Comparison of ENCODE assay signal across 16 mouse cellular contexts in the genomic region with DNA sequence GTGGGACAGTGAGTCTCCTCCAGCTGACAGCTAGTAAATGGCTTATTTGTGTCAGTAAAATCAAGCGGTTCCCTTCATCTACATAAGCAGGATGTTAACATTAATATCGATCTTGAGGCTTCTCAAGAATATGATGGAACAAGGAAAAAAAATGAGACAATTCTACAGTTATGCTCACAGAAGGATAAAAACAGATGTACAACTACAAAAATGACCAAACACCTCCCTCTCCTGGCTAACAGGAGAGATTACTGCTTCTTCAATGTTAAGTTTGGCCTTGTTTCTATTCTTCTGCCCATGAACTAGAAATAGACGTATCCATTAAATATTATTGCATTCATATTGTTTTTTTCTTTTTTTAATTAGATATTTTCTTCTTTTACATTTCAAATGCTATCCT.
DNase-seq lines count a peak whose midpoint lies in the region; ATAC-seq and TF ChIP-seq lines count a peak whose summit lies in the region.
"Had no signal": no experiment of that assay in that cellular context is flagged by ENCODE, and none has a peak within 500 bp of the region (broad histone marks: within the 10 kb centered on the region; RNA-seq: fewer than 3 reads in every experiment).

No protein-coding gene starts in this region.

- peak; percentile 82 for ATAC-seq in frontal cortex, adult (ENCODE audit: low TSS enrichment)
- ATAC-seq in megakaryocyte, adult 5-6 weeks (ENCODE audit: poor library complexity, severe bottlenecking): peak; percentile 32
- no peak for ATAC-seq in activated CD4-positive, CD25-positive, alpha-beta regulatory T cell, adult 4 months
- ATAC-seq: hindbrain, embryonic 16.5 days had no signal

- no peak for TF ChIP-seq EP300 in CH12.LX (IDR thresholded peaks at IDR 0.05; ENCODE audit: low read length)

- H3K27me3 ChIP-seq in liver, adult 2 months (ENCODE audit: control insufficient read depth, insufficient read depth, low read length): no peaks in the 10 kb centered on the region
- no peaks in the 10 kb centered on the region for H3K27me3 ChIP-seq in CH12.LX (replicated peaks)
- H3K27me3 ChIP-seq: heart, embryonic 12.5 days; neural tube, embryonic 12.5 days had no signal

- in situ Hi-C loops in CH12.LX (cut with MboI; ENCODE audit: low pct_ligation_motif_present, low pct_unique_long_range_greater_than_20kb, low sequenced_read_pairs): no loop called here

- TF ChIP-seq RAD21 in CH12.LX (IDR thresholded peaks at IDR 0.05; ENCODE audit: low read depth, low read length): peak; percentile 80

- no peak for DNase-seq in frontal cortex, postnatal 10 days (ENCODE audit: low spot score in 2 of 2)
- DNase-seq in liver, adult 2 months (ENCODE audit: extremely low read depth, low read depth, low spot score): peak; percentile 15
- no peak for DNase-seq in liver
- DNase-seq in CH12.LX (ENCODE audit: extremely low read depth): peak; percentile 15
- DNase-seq in layer of hippocampus, postnatal 10 days (ENCODE audit: low spot score in 2 of 2): no peak
- DNase-seq: gastrocnemius, postnatal 10 days; kidney, postnatal 25 days; thymus, postnatal 25 days had no signal

- H3K9ac ChIP-seq in liver, adult 2 months (ENCODE audit: low read depth, low read length): no peak overlapping the region
- H3K9ac ChIP-seq in CH12.LX (ENCODE audit: insufficient read depth, low read depth): no peak overlapping the region
- H3K9ac ChIP-seq: heart, embryonic 12.5 days; liver, embryonic 14.5 days; neural tube, embryonic 12.5 days had no signal

- no peaks in the 10 kb centered on the region for H3K4me1 ChIP-seq in liver, adult 2 months (ENCODE audit: control insufficient read depth, insufficient read depth, low read length)
- no peaks in the 10 kb centered on the region for H3K4me1 ChIP-seq in CH12.LX (ENCODE audit: control insufficient read depth in 1 of 2, insufficient read depth in 2 of 2)

- no peak overlapping the region for H3K4me3 ChIP-seq in liver, adult 2 months (ENCODE audit: insufficient read depth, low read depth, low read length)
- no peak overlapping the region for H3K4me3 ChIP-seq in CH12.LX (replicated peaks in 1 of 3; ENCODE audit: low read depth in 2 of 3, low read length in 2 of 3, poor library complexity in 1 of 3)
- H3K4me3 ChIP-seq: heart, embryonic 12.5 days; midbrain, embryonic 10.5 days; neural tube, embryonic 12.5 days had no signal

- TF ChIP-seq POLR2A in liver, adult 2 months (IDR thresholded peaks at IDR 0.05; ENCODE audit: extremely low read depth, insufficient read depth, low read length): no peak
- no peak for TF ChIP-seq POLR2A in CH12.LX (IDR thresholded peaks at IDR 0.05; ENCODE audit: low read depth, low read length)

- TF ChIP-seq CTCF in liver, adult 2 months (IDR thresholded peaks at IDR 0.05; ENCODE audit: low read depth, low read length): peak; percentile 17; the same call in 1 of the 2 replicates
- peak in 1 of 2 experiments; percentile 64; a peak in 2 of 4 replicates for TF ChIP-seq CTCF in CH12.LX (conservative IDR thresholded peaks at IDR 0.05 in 1 of 2, IDR thresholded peaks at IDR 0.05 in 1 of 2; ENCODE audit: low read depth in 2 of 2, low read length in 2 of 2)

- no peaks in the 10 kb centered on the region for H3K36me3 ChIP-seq in liver, adult 2 months (ENCODE audit: control insufficient read depth, insufficient read depth, low read length)
- H3K36me3 ChIP-seq in CH12.LX (replicated peaks in 1 of 2; ENCODE audit: control insufficient read depth in 1 of 2, insufficient read depth in 1 of 2, low read length in 1 of 2): no peaks in the 10 kb centered on the region
- H3K36me3 ChIP-seq: heart, embryonic 12.5 days; midbrain, embryonic 10.5 days; neural tube, embryonic 12.5 days had no signal

- dilution Hi-C loops in CH12.LX (cut with MboI; ENCODE audit: extremely low pct_ligation_motif_present, extremely low pct_unique_long_range_greater_than_20kb, low sequenced_read_pairs): no loop called here

- no peak overlapping the region for H3K27ac ChIP-seq in liver, adult 2 months (replicated peaks; ENCODE audit: insufficient read depth, low read depth, low read length)
- no peak overlapping the region for H3K27ac ChIP-seq in CH12.LX (ENCODE audit: insufficient read depth, low read depth)
- H3K27ac ChIP-seq: liver, embryonic 14.5 days; midbrain, embryonic 10.5 days; neural tube, embryonic 12.5 days had no signal

- no peak overlapping the region for H3K4me2 ChIP-seq in CH12.LX (ENCODE audit: insufficient read depth, low read depth, poor library complexity, severe bottlenecking)
- H3K4me2 ChIP-seq: heart, embryonic 12.5 days; neural tube, embryonic 12.5 days had no signal

- no peaks in the 10 kb centered on the region for H3K79me2 ChIP-seq in liver, adult 2 months (ENCODE audit: control insufficient read depth, insufficient read depth, low read length)
- H3K79me2 ChIP-seq in CH12.LX (replicated peaks; ENCODE audit: control insufficient read depth, extremely low read depth, insufficient read depth, poor library complexity, severe bottlenecking): no peaks in the 10 kb centered on the region

- no peaks in the 10 kb centered on the region for H3K9me3 ChIP-seq in CH12.LX (replicated peaks; ENCODE audit: low read length)
- H3K9me3 ChIP-seq: heart, embryonic 12.5 days; midbrain, embryonic 10.5 days; neural tube, embryonic 12.5 days had no signal

- WGBS in liver, adult 2 months: 86% methylated on average over 3 of the region's 3 CpGs

TF ChIP-seq in CH12.LX, 34 proteins besides CTCF, POLR2A, EP300 and RAD21:
- TF ChIP-seq UBTF (IDR thresholded peaks at IDR 0.05; ENCODE audit: low read depth, low read length) (no peak), SMC3 (IDR thresholded peaks at IDR 0.05; ENCODE audit: low read depth, low read length) (peak; percentile 50), USF2 (conservative IDR thresholded peaks at IDR 0.05; ENCODE audit: low read depth, low read length) (no peak), ZNF384 (IDR thresholded peaks at IDR 0.05; ENCODE audit: low read depth, low read length) (peak; percentile 54), ETS1 (conservative IDR thresholded peaks at IDR 0.05; ENCODE audit: low read depth, low read length) (no peak), SIN3A (IDR thresholded peaks at IDR 0.05; ENCODE audit: low read length) (no peak)

Comparison
In these comparisons a context has a peak if more than half of its experiments do, and no peak if none do; other contexts are left out.
1. DNase-seq: peak in liver, adult 2 months (single experiment) and CH12.LX (single experiment); none in frontal cortex, postnatal 10 days (0 of 2), liver (single experiment) and layer of hippocampus, postnatal 10 days (0 of 2).